Mouse (Mus musculus): ENCODE measurements at regions not wholly inside any gene's neighbourhood (a gene's known extent, or its start where the extent isn't known, plus 50 kb on each side); places are given as distances from the start of the nearest gene placed in this dataset.

- H3K36me3 ChIP-seq (ENCODE audit: control insufficient read depth in 1 of 2, insufficient read depth in 2 of 2, low read length in 2 of 2) = no peaks in the 10 kb centered on the region
- H3K27ac ChIP-seq (ENCODE audit: control insufficient read depth, low read depth, low read length) = no peak overlapping the region
- DNase-seq (ENCODE audit: low read depth, low spot score) = no peak
- no peaks in the 10 kb centered on the region for H3K27me3 ChIP-seq (ENCODE audit: control insufficient read depth in 1 of 2, insufficient read depth in 2 of 2, low read length in 2 of 2)
- no peaks in the 10 kb centered on the region for H3K4me1 ChIP-seq (ENCODE audit: control insufficient read depth in 1 of 2, insufficient read depth in 2 of 2, low read length in 2 of 2)
- H3K9ac ChIP-seq (ENCODE audit: control insufficient read depth, low read depth, low read length, poor library complexity, severe bottlenecking) = no peak overlapping the region
- H3K79me2 ChIP-seq (ENCODE audit: control insufficient read depth, insufficient read depth, low read length, poor library complexity) = no peaks in the 10 kb centered on the region
- H3K9me3 ChIP-seq (replicated peaks; ENCODE audit: insufficient read depth, low read length) = no peaks in the 10 kb centered on the region
- no peak overlapping the region for H3K4me3 ChIP-seq (ENCODE audit: control insufficient read depth in 1 of 2, insufficient read depth in 1 of 2, low read depth in 2 of 2, low read length in 2 of 2)
- TF ChIP-seq KAT2A (conservative IDR thresholded peaks at IDR 0.05; ENCODE audit: low read depth, low read length) (no peak), POLR2AphosphoS2 (IDR thresholded peaks at IDR 0.05; ENCODE audit: low read length) (no peak), CHD1 (IDR thresholded peaks at IDR 0.05; ENCODE audit: low read depth, low read length) (no peak), ETS1 (IDR thresholded peaks at IDR 0.05; ENCODE audit: low read depth, low read length) (no peak), ZKSCAN1 (IDR thresholded peaks at IDR 0.05; ENCODE audit: low read depth, low read length) (no peak), USF1 (IDR thresholded peaks at IDR 0.05; ENCODE audit: low read depth, low read length) (no peak), POLR2A (IDR thresholded peaks at IDR 0.05; ENCODE audit: control insufficient read depth in 1 of 2, insufficient read depth in 1 of 2, low read depth in 1 of 2, low read length in 2 of 2, poor library complexity in 1 of 2) (no peak), E2F4 (IDR thresholded peaks at IDR 0.05; ENCODE audit: borderline replicate concordance, low read depth, low read length) (no peak), CHD2 (IDR thresholded peaks at IDR 0.05; ENCODE audit: low read length) (no peak), MAFK (IDR thresholded peaks at IDR 0.05; ENCODE audit: borderline replicate concordance, low read depth, low read length) (no peak), NRF1 (IDR thresholded peaks at IDR 0.05; ENCODE audit: insufficient read depth, low read depth, low read length, poor library complexity, severe bottlenecking) (no peak), TBP (IDR thresholded peaks at IDR 0.05; ENCODE audit: low read depth, low read length) (no peak), SIN3A (IDR thresholded peaks at IDR 0.05; ENCODE audit: low read length) (no peak), TAL1 (IDR thresholded peaks at IDR 0.05; ENCODE audit: low read length) (no peak), SMC3 (IDR thresholded peaks at IDR 0.05; ENCODE audit: low read depth, low read length) (no peak), RCOR1 (IDR thresholded peaks at IDR 0.05; ENCODE audit: low read depth, low read length) (no peak), MEF2A (IDR thresholded peaks at IDR 0.05; ENCODE audit: extremely low read depth, insufficient replicate concordance, low read depth, low read length, poor library complexity, severe bottlenecking) (no peak), GATA1 (IDR thresholded peaks at IDR 0.05; ENCODE audit: low read depth, low read length) (no peak), EP300 (IDR thresholded peaks at IDR 0.05; ENCODE audit: low read depth in 1 of 2, low read length in 2 of 2) (no peak), ZNF384 (IDR thresholded peaks at IDR 0.05; ENCODE audit: low read depth, low read length) (no peak)
Observed at GRCm38 (mm10) chr9:88065057-88065456, 261.9 kb upstream of the Nt5e start.

- Histone ChIP-seq H3K9ac (ENCODE audit: control insufficient read depth, low read depth, low read length, poor library complexity, severe bottlenecking) (no peak overlapping the region), H3K9me3 (replicated peaks; ENCODE audit: insufficient read depth, low read length) (no peaks in the 10 kb centered on the region), H3K27me3 (ENCODE audit: control insufficient read depth in 1 of 2, insufficient read depth in 2 of 2, low read length in 2 of 2) (no peaks in the 10 kb centered on the region), H3K4me3 (ENCODE audit: control insufficient read depth in 1 of 2, insufficient read depth in 1 of 2, low read depth in 2 of 2, low read length in 2 of 2) (no peak overlapping the region), H3K4me1 (ENCODE audit: control insufficient read depth in 1 of 2, insufficient read depth in 2 of 2, low read length in 2 of 2) (no peaks in the 10 kb centered on the region), H3K27ac (ENCODE audit: control insufficient read depth, low read depth, low read length) (no peak overlapping the region), H3K79me2 (ENCODE audit: control insufficient read depth, insufficient read depth, low read length, poor library complexity) (no peaks in the 10 kb centered on the region), H3K36me3 (ENCODE audit: control insufficient read depth in 1 of 2, insufficient read depth in 2 of 2, low read length in 2 of 2) (no peaks in the 10 kb centered on the region)
- no peak for DNase-seq (ENCODE audit: low read depth, low spot score)
- TF ChIP-seq HCFC1 (IDR thresholded peaks at IDR 0.05; ENCODE audit: low read depth, low read length) = no peak
- TF ChIP-seq MAX (IDR thresholded peaks at IDR 0.05; ENCODE audit: low read length) = no peak
Observed at GRCm38 (mm10) chr9:88065777-88066176, 261.2 kb upstream of the Nt5e start.
